Mouse (Mus musculus) kidney, embryonic 14.5 days (tissue): Measurements from ENCODE around the gene Ablim1. TPM values are rescaled to one million over a fixed set of nuclear protein-coding genes. Genes with fewer than 3 reads are reported as not detected.

ENCODE experiments used
- ATAC-seq: fragments of 200-750 bp; cut with Nextera tagmentation; 2 replicates; pipeline ENCODE4 v1.8.0; 2017; ENCODE audit warnings: moderate number of reproducible peaks, mild to moderate bottlenecking, moderate TSS enrichment, moderate library complexity; ENCODE audit not compliant: low FRiP score, low TSS enrichment
- H3K27ac ChIP-seq: fragments of 300-500 bp; sonication (generic); 2 replicates; pipeline ENCODE4 v1.5.1; 2014; ENCODE audit warnings: low read depth, mild to moderate bottlenecking, low read length, moderate library complexity, mixed read lengths
- H3K27me3 ChIP-seq: fragments of 300-500 bp; sonication (generic); 2 replicates; pipeline ENCODE4 v1.6.1; 2014; ENCODE audit warnings: mild to moderate bottlenecking, low read length; ENCODE audit not compliant: control insufficient read depth, insufficient read depth
- H3K36me3 ChIP-seq: fragments of 300-500 bp; sonication (generic); 2 replicates; pipeline ENCODE4 v1.6.1; 2014; ENCODE audit warnings: low read length, mixed read lengths; ENCODE audit not compliant: control insufficient read depth, insufficient read depth
- H3K4me1 ChIP-seq: fragments of 300-500 bp; sonication (generic); 2 replicates; pipeline ENCODE4 v1.6.1; 2014; ENCODE audit warnings: low read length, mixed read lengths; ENCODE audit not compliant: control insufficient read depth, insufficient read depth
- H3K4me2 ChIP-seq: fragments of 300-500 bp; sonication (generic); replicated peaks from 2 replicates; pipeline ENCODE4 v1.6.1; 2014; ENCODE audit warnings: low read depth, mild to moderate bottlenecking, low read length
- H3K4me3 ChIP-seq: fragments of 300-500 bp; sonication (generic); 2 replicates; pipeline ENCODE4 v1.5.1; 2014; ENCODE audit warnings: mild to moderate bottlenecking, low read length
- H3K9ac ChIP-seq: fragments of 300-500 bp; sonication (generic); 2 replicates; pipeline ENCODE4 v1.6.1; 2014; ENCODE audit warnings: low read depth, mild to moderate bottlenecking, low read length, moderate library complexity
- H3K9me3 ChIP-seq: fragments of 300-500 bp; sonication (generic); 2 replicates; pipeline ENCODE4 v1.6.1; 2016; ENCODE audit warnings: low read length; ENCODE audit not compliant: control insufficient read depth
- WGBS: fragments of 180-500 bp; shearing (Covaris S2); extraction: QIAGEN DNeasy Blood & Tissue Kit; methylation state at CpG from one replicate; pipeline ENCODE4 v1.1.7; 2014; 5-methylcytosine and 5-hydroxymethylcytosine counted together
- polyA plus RNA-seq: library from polyadenylated mRNA; unstranded; fragments of >200 nt; fragmentation: Nextera tagmentation; extraction: Ambion mirVana; gene quantifications from 2 replicates; pipeline ENCODE4 v1.2.1, GENCODE M21; 2014

Ablim1 gene
- polyA plus RNA-seq, 1 experiment from 2014 or later, result 36.0 TPM

DNA sequence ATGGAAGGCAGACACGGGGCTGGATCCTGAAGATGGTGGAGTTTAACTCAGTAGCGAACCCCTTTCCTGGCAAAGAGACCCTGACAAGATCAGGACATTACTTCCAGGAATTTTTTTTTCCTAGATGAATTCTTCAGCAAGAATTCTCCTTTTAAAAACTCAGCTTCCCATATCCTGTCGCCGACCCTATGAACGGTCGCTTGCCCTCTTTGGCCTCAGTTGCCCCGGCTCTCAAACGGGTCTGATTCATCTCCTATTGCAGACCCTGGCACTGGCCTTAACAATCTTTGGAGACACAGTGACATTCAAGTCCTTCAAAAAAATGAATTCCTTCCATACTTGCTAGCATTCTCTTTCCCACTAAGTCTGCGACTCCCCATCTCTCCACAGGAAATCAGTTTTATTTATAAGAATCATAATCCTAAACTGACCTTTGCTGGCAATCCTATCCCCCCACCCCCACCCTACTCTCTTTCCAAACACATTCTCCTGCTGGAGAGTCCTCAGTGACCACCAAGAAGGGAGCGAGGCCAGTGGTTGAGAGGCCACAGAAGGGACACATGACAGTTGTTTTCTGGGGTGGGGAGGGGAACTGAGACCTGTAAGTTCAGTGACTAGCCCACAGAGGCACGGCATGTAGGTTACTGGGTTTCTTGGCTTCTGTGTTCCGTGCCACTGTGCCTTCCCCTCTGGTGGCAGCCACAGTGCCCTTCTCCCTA lies 311.8 kb downstream of the Ablim1 start:
- peaks cover 26% of the 10 kb centered on the region for H3K4me1 ChIP-seq
- H3K9ac ChIP-seq, result no peak overlapping the region
- H3K9me3 ChIP-seq, result no peaks in the 10 kb centered on the region
- no peaks in the 10 kb centered on the region for H3K36me3 ChIP-seq
- H3K27ac ChIP-seq, result peak overlapping the region; percentile 43; the same call in 1 of the 2 replicates
- H3K27me3 ChIP-seq, result 0 out of 2 replicates have a peak, but pooled peaks cover 3% of the 10 kb centered on the region
- H3K4me2 ChIP-seq, result 0 out of 2 replicates have a peak overlapping the region, but pooled peaks have one; percentile 6
- ATAC-seq, result no peak; the same call in 1 of the 2 replicates
- 51% methylated on average over 12 of the region's 12 CpGs for WGBS
- no peak overlapping the region for H3K4me3 ChIP-seq

DNA sequence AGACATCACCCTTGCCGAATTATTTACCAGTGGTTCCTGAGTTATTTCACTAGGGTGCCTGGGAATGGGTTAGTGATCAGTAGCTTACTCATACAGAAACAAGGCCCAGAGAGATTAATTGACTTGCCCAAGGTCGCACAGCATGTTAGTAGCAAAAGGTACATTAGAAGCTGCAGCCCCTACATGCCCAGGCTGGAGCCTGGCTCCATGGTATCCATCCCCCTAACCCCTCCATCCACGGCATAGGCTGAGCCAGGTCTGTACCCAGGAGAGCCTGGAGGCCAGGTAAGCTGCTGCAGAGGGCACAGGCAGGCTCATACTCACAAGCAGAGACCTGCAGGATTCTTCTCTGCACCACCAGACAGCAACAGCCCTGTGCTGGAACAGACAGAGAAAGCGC lies 312.8 kb downstream of the Ablim1 start:
- ATAC-seq, result no peak
- H3K27me3 ChIP-seq, result 0 out of 2 replicates have a peak, but pooled peaks cover 3% of the 10 kb centered on the region
- no peak overlapping the region for H3K4me3 ChIP-seq
- H3K4me1 ChIP-seq, result peaks cover 28% of the 10 kb centered on the region
- no peak overlapping the region for H3K27ac ChIP-seq
- no peak overlapping the region for H3K4me2 ChIP-seq
- H3K36me3 ChIP-seq, result no peaks in the 10 kb centered on the region
- 85% methylated on average over 4 of the region's 4 CpGs for WGBS
- no peak overlapping the region for H3K9ac ChIP-seq
- H3K9me3 ChIP-seq, result no peaks in the 10 kb centered on the region

DNA sequence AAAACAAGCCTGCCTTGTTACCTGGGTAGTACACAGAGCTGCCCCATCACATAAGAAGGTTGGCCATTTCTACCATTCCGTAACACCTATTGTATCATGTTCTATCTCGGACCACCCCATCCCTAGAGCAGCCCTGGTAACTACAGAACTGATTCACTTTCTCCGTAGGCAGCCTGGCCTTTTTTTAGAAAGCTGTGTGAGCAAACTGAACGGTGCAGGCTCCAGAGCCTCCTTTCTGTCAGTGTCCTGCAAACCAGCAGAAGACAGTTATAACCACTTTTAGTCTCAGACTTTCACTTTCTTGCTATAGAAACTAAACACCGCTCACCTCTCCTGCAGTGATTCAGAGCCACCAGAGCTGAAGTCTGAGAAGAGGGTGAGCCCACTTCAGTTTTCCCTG lies 314.1 kb downstream of the Ablim1 start:
- ATAC-seq, result no peak
- H3K9ac ChIP-seq, result no peak overlapping the region
- whole genome bisulfite sequencing, result 90% methylated on average over 5 of the region's 5 CpGs
- no peaks in the 10 kb centered on the region for H3K9me3 ChIP-seq
- H3K4me2 ChIP-seq, result no peak overlapping the region
- H3K27me3 ChIP-seq, result no peaks in the 10 kb centered on the region
- no peaks in the 10 kb centered on the region for H3K36me3 ChIP-seq
- H3K4me3 ChIP-seq, result no peak overlapping the region
- H3K4me1 ChIP-seq, result peaks cover 32% of the 10 kb centered on the region
- no peak overlapping the region for H3K27ac ChIP-seq

DNA sequence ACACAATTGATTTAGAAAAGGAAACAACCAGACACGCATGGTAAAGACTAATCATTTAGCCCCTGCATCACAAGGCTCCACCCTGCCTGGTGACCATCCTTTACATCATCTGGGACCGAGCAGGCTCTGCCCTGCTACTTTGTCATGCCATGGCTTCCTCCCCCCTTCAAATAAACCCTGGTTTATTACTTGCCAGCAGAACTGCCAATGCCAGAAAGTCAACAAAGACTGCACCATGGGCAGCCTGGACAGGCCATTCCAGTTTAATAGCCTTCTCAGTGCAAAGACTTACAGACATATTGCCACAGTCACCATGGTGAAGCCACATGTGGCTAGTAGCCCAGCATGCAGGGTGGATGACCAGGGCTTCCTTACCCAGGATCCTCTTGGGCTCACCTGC lies 314.9 kb downstream of the Ablim1 start:
- no peak for ATAC-seq
- no peak overlapping the region for H3K27ac ChIP-seq
- no peaks in the 10 kb centered on the region for H3K9me3 ChIP-seq
- no peak overlapping the region for H3K4me2 ChIP-seq
- H3K27me3 ChIP-seq, result no peaks in the 10 kb centered on the region
- H3K4me3 ChIP-seq, result no peak overlapping the region
- 62% methylated on average over 2 of the region's 2 CpGs for WGBS
- no peaks in the 10 kb centered on the region for H3K36me3 ChIP-seq
- H3K4me1 ChIP-seq, result peaks cover 32% of the 10 kb centered on the region
- H3K9ac ChIP-seq, result no peak overlapping the region

DNA sequence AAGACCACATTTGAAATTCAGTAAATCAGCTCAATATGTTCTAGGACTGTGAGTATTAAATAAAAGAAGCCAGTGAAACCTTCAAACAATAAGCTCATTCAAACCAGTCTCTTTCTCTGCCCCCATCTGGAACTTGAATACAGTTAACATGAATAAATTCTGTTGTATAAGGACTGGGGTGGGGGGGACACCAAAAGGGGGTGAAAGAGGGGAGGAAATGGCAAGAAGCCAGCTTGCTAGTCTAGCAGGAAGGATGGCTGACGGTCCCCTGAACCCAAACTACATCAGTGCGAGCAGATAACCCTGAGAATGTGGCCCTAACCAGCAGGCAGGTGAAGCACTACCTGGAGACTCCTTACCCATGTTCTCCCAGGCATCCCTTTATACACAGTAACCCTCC lies 315.8 kb downstream of the Ablim1 start:
- Histone ChIP-seq H3K4me1 (peaks cover 36% of the 10 kb centered on the region), H3K9ac (no peak overlapping the region), H3K36me3 (no peaks in the 10 kb centered on the region), H3K27ac (no peak overlapping the region), H3K4me2 (no peak overlapping the region), H3K9me3 (no peaks in the 10 kb centered on the region), H3K27me3 (no peaks in the 10 kb centered on the region), H3K4me3 (no peak overlapping the region)
- no peak for ATAC-seq
- WGBS, result 86% methylated on average over 2 of the region's 2 CpGs

DNA sequence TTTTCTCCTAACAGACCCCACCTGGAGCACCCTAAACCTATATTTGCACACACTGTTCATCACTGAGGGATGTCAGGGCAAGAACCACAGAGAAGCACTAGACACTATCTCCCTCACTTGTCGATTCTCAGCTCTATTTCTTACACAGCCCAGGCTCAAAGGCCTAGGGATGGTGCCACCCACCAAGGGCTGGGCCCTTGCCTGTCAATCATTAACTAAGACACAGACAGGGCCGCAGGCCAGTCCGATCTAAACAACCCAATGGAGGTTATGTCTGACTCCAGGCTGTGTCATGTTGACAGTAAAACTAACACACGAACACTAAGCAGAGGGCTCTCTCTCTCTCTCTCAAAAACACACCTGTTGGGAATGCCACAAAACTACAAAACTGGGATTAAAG lies 316.4 kb downstream of the Ablim1 start:
- Histone ChIP-seq H3K9ac (no peak overlapping the region), H3K27ac (0 out of 2 replicates have a peak overlapping the region, but pooled peaks have one; percentile 14), H3K27me3 (no peaks in the 10 kb centered on the region), H3K9me3 (no peaks in the 10 kb centered on the region), H3K4me1 (peaks cover 32% of the 10 kb centered on the region), H3K4me2 (no peak overlapping the region), H3K4me3 (no peak overlapping the region), H3K36me3 (no peaks in the 10 kb centered on the region)
- ATAC-seq, result no peak
- WGBS, result 83% methylated on average over 4 of the region's 4 CpGs

DNA sequence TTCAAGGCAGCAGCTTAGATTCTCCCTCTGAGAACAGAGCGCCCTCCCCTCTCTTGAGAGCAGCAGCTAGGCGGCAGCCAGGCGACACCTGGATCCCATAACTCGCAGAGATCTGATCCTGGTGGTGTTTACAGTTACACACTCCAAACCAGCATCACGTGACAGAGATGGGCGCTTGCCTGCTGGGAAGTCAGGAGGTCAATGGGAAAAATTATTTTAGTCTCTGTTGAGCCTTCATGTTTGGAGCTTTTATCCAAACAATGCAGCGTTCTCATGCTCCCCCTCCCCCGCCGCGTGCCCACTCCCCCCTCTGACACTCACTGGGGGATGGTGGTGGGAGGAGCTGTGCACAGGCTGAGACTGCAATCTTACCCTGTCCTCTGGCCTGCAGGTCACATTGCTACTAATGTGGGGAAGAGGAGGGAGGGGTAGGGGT lies 317.5 kb downstream of the Ablim1 start:
- peak overlapping the region; percentile 10; the same call in 1 of the 2 replicates for H3K4me3 ChIP-seq
- no peak overlapping the region for H3K9ac ChIP-seq
- 4% methylated on average over 10 of the region's 10 CpGs for WGBS

DNA sequence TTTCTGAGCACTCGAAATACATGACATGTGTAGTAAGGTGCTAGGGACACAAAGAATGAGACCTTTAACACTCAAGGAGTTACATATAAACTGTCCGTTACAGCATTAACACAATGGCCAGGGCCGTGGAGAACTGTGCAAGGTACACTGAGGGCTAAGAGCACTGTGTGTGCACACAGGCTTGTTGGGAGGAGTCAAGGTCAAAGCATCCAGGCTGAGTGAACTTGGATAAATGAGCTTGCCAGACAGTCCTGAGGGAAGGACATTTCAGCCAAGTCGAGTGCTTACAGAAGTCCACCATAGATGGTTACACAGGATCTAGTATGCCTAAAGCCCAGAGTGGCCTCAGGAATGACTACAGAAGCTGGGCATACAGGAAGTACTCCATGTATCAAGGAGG lies 319.3 kb downstream of the Ablim1 start:
- no peak overlapping the region for H3K4me2 ChIP-seq
- H3K27me3 ChIP-seq, result no peaks in the 10 kb centered on the region
- peaks cover 21% of the 10 kb centered on the region for H3K4me1 ChIP-seq
- H3K36me3 ChIP-seq, result no peaks in the 10 kb centered on the region
- H3K9ac ChIP-seq, result no peak overlapping the region
- 80% methylated on average over 4 of the region's 4 CpGs for WGBS
- no peak for ATAC-seq
- no peaks in the 10 kb centered on the region for H3K9me3 ChIP-seq
- no peak overlapping the region for H3K27ac ChIP-seq
- no peak overlapping the region for H3K4me3 ChIP-seq

More for the DNA sequence above, 317.5 kb downstream of the Ablim1 start:
- Histone ChIP-seq H3K4me1 (peaks cover 24% of the 10 kb centered on the region), H3K4me2 (peak overlapping the region; percentile 21), H3K27me3 (no peaks in the 10 kb centered on the region), H3K27ac (peak overlapping the region; percentile 76), H3K36me3 (no peaks in the 10 kb centered on the region), H3K9me3 (no peaks in the 10 kb centered on the region)
- ATAC-seq, result peak; percentile 93

DNA sequence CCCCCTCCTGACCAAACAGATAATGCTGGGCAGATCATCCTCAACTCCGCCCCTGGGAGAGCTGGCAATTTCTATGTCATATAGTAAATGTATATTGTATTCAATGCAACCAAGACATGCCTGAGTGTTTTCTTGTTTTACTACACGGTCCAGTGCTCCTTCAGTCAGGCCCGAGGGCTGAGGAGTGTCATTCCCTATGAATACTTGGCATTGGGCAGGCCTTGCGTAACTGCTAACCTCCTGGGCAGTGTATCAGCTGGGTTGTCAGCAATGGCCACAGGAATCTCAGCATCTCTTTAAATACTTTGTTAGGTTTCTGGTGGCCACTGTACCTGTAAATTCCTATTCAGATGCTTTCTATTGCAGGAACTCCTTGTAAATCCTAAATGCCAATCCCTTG lies 320.1 kb downstream of the Ablim1 start:
- peaks cover 27% of the 10 kb centered on the region for H3K4me1 ChIP-seq
- H3K4me3 ChIP-seq, result no peak overlapping the region
- ATAC-seq, result no peak
- H3K36me3 ChIP-seq, result no peaks in the 10 kb centered on the region
- H3K9me3 ChIP-seq, result no peaks in the 10 kb centered on the region
- H3K4me2 ChIP-seq, result no peak overlapping the region
- 56% methylated on average over 4 of the region's 4 CpGs for WGBS
- H3K27me3 ChIP-seq, result no peaks in the 10 kb centered on the region
- no peak overlapping the region for H3K27ac ChIP-seq
- H3K9ac ChIP-seq, result no peak overlapping the region
